Mouse (Mus musculus) cerebellum, adult 9-11 months (tissue): ENCODE results near the gene Nr5a2.

Experiments used
- DNase-seq: peaks from one replicate; pipeline ENCODE4 v3.0.0; 2022

The Nr5a2 gene

DNA sequence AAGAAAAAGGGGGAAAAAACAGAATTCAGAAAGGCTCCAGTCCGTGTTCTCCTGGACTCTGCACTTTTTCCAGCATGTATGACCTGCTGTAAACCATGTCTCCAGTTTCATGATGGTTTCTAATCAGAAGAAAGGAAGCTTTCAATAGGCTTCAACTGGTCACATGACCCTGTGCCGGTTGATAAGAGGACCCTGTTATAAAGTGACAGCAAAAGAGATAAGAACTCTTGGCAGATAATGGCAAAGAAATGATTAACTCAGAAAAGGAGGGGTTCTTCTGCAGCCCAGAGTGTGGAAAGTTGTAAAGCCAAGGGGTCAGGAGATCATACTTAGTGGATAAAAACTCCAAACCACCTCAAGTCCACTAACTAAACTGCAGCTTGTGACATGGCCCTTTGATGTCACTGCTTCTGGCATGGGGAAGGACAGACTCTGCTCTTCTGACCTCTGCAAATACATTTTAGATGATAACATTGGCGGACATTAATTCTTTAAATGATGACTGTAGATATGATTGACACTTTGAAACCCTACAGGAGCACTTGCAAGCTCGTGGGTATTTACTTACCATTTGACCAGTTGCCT lies at the start of gene Nr5a2:
TSS of gene Nr5a2 (minus strand) at position 21 of the 585 bp plus-strand sequence.
- DNase-seq, result no peak

DNA sequence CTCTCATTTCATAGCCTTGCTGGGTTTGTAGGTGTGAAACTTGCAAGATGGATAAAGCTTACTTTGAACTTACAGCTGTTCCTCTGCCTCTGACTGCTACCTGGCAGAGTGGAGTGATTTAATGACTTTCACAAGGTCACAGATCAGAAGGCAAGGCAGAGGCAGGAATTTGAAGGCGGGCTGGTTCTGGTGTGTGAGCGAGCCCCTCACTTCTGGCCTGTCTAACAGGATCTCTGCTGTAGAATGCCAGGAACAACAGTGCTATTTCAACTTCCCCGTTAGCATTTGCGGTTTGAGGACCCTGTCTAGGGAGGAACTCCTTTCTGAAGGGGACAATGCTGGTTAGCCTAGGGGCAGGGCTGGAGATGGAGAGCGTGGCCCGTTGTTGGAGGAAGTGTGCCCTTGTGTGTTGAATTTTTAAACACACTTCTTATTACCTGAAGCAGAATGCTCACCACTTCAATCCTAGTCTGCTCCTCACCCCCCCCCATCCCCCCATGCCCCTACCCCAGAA lies 48.5 kb upstream of the Nr5a2 start:
- DNase-seq, result no peak

- no peak for DNase-seq
Observed at GRCm38 (mm10) chr1:137003816-137004215, 43.6 kb upstream of the Nr5a2 start.

- no peak for DNase-seq
Observed at GRCm38 (mm10) chr1:137003144-137003543, 42.9 kb upstream of the Nr5a2 start.

DNA sequence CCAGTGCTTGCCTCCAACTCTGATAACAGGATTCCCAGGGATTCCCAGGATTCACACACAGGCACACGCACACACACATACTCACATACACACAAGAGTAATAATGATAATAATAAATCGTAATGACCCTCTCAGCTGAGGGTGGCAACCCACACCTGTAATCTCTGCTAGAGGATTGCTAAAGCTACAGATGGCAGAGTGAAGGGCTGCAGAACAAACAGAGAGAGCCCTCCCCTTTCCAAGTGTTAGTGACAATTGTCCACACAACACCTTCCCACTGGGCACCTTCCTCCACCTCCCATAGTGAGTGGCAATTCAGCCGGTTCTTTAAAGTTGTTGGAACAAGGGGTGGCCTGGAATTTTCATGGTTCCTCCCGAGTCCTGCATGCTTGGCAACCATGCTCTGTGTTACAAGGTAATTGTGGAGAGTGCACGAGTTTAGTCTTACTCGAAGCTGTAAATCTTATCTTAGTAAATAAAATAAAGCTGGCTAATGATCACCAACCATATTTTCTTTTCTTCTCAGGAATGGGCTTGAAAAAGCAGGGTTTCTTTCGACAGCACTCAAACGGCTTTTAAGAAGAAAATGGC lies 31.6 kb upstream of the Nr5a2 start:
- no peak for DNase-seq

DNA sequence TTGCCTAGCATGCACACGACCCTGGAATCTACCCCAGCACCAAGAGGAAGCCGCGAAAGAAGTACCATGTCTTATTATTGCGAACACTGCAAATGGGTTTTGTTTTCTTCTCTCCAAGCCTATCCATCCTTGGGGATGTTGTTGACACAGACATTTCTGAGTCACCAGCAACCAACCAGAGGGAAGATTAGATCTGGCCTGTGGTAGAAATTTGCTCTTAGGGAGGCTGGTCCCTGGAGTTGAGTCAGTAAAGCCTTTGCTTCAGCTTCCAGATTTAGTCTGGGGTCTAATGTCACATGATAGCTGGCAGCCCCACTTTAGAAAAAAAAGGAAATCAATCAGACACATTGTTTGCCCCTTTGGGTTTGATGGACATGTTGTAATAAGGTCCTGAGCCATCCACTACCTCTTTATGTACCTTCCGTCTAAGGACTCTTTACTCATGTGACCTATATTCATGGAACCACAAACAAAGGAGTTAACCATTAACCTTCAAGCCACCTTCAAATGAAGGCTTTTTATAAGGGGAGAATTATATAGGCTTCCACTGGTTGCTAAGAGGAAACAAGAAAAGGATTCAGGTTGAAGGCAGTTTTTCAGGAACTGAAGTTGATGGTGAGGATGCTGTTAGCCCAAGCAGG lies 20.1 kb upstream of the Nr5a2 start:
- DNase-seq, result no peak

GRCm38 (mm10) chr1:136977867-136978266 lies 17.6 kb upstream of the Nr5a2 start:
- no peak for DNase-seq

GRCm38 (mm10) chr1:136974040-136974439 lies 13.8 kb upstream of the Nr5a2 start:
- DNase-seq, result no peak

GRCm38 (mm10) chr1:136973016-136973415 lies 12.8 kb upstream of the Nr5a2 start:
- DNase-seq, result no peak

- no peak for DNase-seq
Observed at GRCm38 (mm10) chr1:136970995-136971394, 10.7 kb upstream of the Nr5a2 start.

- no peak for DNase-seq
Observed at GRCm38 (mm10) chr1:136966728-136967386, 6.6 kb upstream of the Nr5a2 start.

- DNase-seq, result no peak
Observed at GRCm38 (mm10) chr1:136959491-136959890, 757 bp downstream of the Nr5a2 start.

GRCm38 (mm10) chr1:136958666-136959065 lies 1.6 kb downstream of the Nr5a2 start:
- DNase-seq, result no peak

DNA sequence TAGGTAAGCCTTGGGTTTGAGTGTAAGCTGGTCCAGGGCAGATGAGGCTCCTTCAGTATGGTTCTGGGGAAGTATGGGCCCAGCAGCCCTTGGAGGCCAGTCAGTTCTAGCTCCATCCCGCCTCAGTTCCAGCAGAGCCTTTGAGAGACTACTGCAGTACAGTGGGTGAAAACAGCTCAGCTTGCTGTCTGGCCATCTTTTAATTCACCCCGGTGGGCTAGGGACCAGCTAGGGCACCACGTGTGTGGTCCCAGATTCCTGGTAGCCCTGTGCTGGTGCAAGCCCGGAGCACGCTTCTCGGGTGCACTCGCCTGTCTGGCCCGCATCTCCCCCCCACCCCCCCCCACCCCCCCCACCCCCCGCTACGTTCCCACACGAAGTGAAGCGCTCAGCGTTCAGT lies 2.1 kb downstream of the Nr5a2 start:
- no peak for DNase-seq

DNA sequence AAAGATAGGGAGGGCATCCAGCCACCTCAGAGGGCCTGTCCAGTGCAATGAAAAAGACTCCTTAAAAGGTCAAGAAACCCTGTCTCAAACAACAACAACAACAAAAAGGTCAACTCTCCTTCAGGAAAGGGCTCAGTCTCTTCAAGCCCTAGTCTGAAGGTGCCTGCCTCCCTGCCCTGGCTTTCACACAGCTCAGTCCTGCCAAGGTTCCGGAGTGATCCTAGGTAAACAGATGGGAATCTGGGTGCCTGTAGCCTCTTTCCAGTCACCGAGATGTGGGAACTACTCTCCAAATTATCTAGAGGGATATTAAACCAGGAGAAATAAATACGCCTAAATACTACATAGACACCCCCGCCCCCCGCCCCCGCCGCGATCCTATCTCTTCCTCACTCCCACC lies 2.6 kb downstream of the Nr5a2 start:
- DNase-seq, result no peak

GRCm38 (mm10) chr1:136954108-136954494 lies 6.1 kb downstream of the Nr5a2 start:
- DNase-seq, result no peak

GRCm38 (mm10) chr1:136953444-136954107 lies 6.7 kb downstream of the Nr5a2 start:
- DNase-seq, result no peak

GRCm38 (mm10) chr1:136952609-136953311 lies 7.5 kb downstream of the Nr5a2 start:
- no peak for DNase-seq

DNA sequence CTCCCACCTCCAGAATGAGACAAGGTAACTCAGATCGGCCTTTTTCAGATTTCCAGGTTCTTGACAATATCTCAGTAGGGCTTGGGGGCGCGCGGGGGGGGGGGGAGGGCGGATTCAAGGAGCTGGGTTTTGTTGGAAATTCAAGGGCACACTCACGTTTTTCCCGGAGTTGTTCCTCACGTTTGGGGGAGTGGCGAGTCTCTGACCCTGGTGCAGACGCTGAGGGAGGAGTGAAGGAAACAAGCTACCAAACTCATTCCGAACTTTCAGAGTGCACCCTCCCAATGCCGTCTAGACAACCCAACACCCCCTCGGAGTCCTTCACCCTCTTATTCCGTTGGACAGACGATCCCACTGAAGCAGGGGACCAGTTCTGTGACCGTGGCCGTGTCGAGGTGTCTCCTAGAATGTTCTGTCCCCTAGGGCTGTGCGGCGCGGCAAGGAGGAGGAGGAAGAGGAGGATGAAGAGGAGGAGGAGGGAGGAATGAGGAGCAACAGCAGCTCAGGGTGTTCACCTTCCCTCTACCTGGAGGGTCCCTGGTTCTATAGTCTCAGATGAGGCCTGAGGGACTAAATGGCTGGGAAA lies 8.2 kb downstream of the Nr5a2 start:
- no peak for DNase-seq

DNA sequence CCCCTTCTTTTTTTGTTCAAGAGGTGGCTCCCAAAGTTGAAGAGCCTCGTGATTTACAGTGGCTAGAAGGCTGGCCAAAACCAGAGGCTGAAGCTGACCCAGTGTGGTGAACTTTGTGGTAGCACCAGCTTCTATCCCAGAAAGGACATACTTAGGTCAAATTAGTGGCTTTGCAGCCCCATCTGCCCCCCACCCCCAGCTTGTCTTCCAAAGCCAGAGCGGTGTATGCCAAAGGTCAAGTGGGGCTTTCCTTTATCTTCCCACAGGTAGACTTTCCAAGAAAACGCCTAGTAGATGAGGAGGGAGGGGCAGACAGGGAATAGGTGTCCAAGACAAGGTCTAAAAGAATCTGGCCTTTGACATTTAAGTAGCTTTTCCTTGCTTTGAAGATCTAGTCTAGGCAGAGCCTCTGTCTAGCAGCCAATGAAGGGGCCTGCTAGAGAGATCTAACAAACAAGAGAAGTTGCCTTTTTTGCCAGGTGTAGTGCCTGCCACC lies 9.0 kb downstream of the Nr5a2 start:
- DNase-seq, result no peak

- no peak for DNase-seq
Observed at GRCm38 (mm10) chr1:136949323-136949741, 10.9 kb downstream of the Nr5a2 start.
